Mouse (Mus musculus): Measurements from ENCODE around the gene Scarb1. TPM values are rescaled to one million over a fixed set of nuclear protein-coding genes. Genes with fewer than 3 reads are reported as not detected.

Gene Scarb1
- polyA plus RNA-seq, 1 experiment from 2014 or later, result 36.5 TPM

DNA sequence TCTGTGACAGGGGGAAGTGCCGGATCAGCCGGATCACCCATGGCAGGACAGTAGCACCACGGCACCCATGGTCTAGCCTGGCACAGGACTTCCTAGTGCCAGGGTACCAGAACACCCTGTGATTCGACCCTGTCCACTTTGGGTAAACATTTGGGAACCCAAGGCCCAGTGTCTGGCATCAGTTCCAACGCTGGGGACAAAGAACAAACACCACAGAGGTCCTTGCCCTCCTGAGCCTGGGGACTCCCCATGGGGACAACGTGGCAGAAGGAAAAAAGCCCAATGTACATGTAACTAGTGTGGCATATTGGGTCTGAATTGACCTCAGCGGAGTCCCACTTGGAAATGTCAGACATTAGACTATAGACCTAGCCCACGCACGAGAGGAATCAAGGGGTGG, 10.7 kb downstream of the Scarb1 start:
- WGBS, result 79% methylated on average over 9 of the region's 9 CpGs
- ATAC-seq (ENCODE audit: insufficient number of reproducible peaks, insufficient read depth, low FRiP score, low TSS enrichment, low read depth), result no peak

DNA sequence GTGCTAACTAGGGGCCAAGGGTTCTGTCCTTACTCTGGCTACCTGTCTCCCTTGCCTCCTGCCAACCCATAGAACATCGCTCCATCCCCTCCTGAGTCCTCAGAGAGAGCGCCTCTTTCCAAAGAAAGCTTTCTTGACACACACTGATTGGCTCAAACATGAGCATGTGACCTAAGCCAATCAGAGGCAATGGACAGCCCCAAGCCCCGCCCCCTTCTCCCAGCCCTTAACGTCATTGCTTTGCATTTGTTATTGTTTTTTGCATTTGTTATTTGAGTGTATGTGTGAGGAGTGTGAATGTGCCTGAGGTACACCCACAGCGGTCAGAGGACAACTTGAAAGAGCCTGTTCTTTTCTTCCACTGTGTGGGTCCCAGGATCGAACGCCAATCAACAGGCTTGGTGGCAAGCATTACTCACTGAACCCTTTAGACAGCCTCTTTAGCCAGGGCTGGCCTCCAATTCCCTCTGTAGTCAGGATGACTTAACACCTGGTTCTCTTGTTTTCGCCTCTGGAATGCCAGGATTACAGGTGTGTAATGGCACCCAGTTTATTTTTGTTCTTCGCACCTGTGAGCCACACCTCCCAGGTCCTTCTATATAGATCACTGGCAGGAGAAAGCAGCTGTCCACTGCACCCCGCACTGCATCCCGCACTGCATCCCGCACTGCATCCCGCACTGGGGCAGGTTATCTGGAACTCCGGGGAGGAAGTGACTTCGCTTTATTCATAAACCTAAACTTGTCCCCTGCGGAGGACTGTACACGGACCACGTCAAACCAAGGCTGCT, 13.1 kb downstream of the Scarb1 start:
- 51% methylated on average over 18 of the region's 18 CpGs for WGBS
- Histone ChIP-seq H3K9ac (replicated peaks) (0 out of 2 replicates have a peak overlapping the region, but pooled peaks have one; percentile 31), H3K36me3 (no peaks in the 10 kb centered on the region; the same call in 1 of the 2 replicates), H3K27ac (no peak overlapping the region), H3K9me3 (no peaks in the 10 kb centered on the region), H3K4me3 (replicated peaks) (peak overlapping the region; percentile 34), H3K4me2 (peak overlapping the region; percentile 55), H3K4me1 (replicated peaks) (peaks cover 22% of the 10 kb centered on the region), H3K27me3 (no peaks in the 10 kb centered on the region)
- ATAC-seq (ENCODE audit: insufficient number of reproducible peaks, insufficient read depth, low FRiP score, low TSS enrichment, low read depth), result 0 out of 2 replicates have a peak, but pooled peaks have one; percentile 43

More for the DNA sequence above, 10.7 kb downstream of the Scarb1 start:
- Histone ChIP-seq H3K4me3 (replicated peaks) (no peak overlapping the region), H3K27me3 (no peaks in the 10 kb centered on the region), H3K9me3 (no peaks in the 10 kb centered on the region), H3K4me1 (replicated peaks) (peaks cover 22% of the 10 kb centered on the region), H3K27ac (no peak overlapping the region), H3K9ac (replicated peaks) (no peak overlapping the region), H3K36me3 (no peaks in the 10 kb centered on the region; the same call in 1 of the 2 replicates), H3K4me2 (no peak overlapping the region)

DNA sequence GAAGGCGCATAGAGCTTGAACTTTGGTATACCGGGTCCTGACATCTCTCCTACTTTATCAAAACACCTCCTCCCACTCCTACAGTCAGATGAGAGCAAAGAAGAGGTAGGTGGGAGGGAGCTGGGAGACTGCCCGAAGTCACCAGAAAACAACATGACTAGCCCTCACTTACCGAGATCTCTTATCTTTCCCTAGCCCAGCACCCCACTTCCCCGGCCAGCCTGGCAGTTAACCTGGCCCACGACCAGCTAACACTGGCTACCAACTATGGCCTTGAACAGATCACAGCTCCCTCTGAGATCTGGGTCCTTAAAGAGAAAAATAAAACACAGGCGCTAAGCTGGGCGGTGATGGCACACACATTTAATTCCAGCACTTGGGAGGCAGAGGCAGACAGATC, 14.5 kb downstream of the Scarb1 start:
- Histone ChIP-seq H3K9ac (replicated peaks) (no peak overlapping the region), H3K9me3 (no peaks in the 10 kb centered on the region), H3K27ac (no peak overlapping the region), H3K36me3 (no peaks in the 10 kb centered on the region; the same call in 1 of the 2 replicates), H3K4me2 (no peak overlapping the region), H3K27me3 (no peaks in the 10 kb centered on the region), H3K4me1 (replicated peaks) (peaks cover 14% of the 10 kb centered on the region), H3K4me3 (replicated peaks) (no peak overlapping the region)
- no peak for ATAC-seq (ENCODE audit: insufficient number of reproducible peaks, insufficient read depth, low FRiP score, low TSS enrichment, low read depth)
- 83% methylated on average over 8 of the region's 8 CpGs for WGBS

DNA sequence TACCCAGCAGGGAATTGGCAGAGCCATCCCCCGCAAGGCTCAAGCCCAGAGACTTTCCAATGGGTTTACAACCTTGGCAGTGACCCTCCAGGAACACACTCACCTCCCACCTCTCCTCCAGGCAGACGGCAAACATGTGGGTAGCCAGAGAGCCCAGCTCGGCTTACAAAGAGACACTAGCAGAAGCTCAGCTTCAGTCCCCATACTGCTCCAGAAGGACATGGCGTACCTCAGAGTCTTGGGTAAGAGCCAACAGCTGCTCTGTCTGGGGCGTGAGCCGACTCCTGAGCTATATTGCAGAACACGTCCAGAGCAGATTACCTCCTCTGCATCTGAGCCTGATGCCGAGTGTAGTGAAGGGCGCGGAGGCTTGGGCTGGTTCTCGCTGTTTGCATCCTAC, 15.0 kb downstream of the Scarb1 start:
- 68% methylated on average over 11 of the region's 11 CpGs for WGBS
- Histone ChIP-seq H3K27ac (no peak overlapping the region), H3K4me1 (replicated peaks) (peaks cover 10% of the 10 kb centered on the region), H3K27me3 (no peaks in the 10 kb centered on the region), H3K4me2 (no peak overlapping the region), H3K36me3 (no peaks in the 10 kb centered on the region; the same call in 1 of the 2 replicates), H3K9me3 (no peaks in the 10 kb centered on the region), H3K9ac (replicated peaks) (no peak overlapping the region), H3K4me3 (replicated peaks) (no peak overlapping the region)
- no peak for ATAC-seq (ENCODE audit: insufficient number of reproducible peaks, insufficient read depth, low FRiP score, low TSS enrichment, low read depth)

DNA sequence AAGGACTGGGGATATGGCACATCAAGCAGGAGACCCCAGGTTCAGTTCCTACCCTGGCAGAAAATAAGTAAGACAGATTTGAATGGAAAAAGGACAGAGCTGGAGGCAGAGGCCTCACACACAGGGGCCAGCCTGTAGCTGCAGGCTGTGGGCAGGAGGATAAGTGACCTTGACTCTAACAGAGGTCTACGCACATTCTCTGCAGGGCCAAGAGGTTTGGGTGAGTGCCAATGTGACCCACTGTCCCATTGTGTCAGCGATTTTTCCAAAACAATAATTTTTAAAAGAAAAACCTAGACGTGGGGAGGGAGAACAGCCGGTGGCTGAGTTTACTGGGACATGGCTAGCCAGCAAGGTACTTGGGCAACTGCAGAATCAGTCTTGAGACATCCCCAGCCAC, 15.6 kb downstream of the Scarb1 start:
- 91% methylated on average over 4 of the region's 4 CpGs for WGBS
- no peak overlapping the region for H3K9ac ChIP-seq (replicated peaks)
- H3K4me3 ChIP-seq (replicated peaks), result no peak overlapping the region
- H3K36me3 ChIP-seq, result no peaks in the 10 kb centered on the region; the same call in 1 of the 2 replicates
- no peaks in the 10 kb centered on the region for H3K9me3 ChIP-seq
- no peaks in the 10 kb centered on the region for H3K27me3 ChIP-seq
- peaks cover 8% of the 10 kb centered on the region for H3K4me1 ChIP-seq (replicated peaks)
- H3K4me2 ChIP-seq, result no peak overlapping the region
- H3K27ac ChIP-seq, result no peak overlapping the region
- no peak for ATAC-seq (ENCODE audit: insufficient number of reproducible peaks, insufficient read depth, low FRiP score, low TSS enrichment, low read depth)

DNA sequence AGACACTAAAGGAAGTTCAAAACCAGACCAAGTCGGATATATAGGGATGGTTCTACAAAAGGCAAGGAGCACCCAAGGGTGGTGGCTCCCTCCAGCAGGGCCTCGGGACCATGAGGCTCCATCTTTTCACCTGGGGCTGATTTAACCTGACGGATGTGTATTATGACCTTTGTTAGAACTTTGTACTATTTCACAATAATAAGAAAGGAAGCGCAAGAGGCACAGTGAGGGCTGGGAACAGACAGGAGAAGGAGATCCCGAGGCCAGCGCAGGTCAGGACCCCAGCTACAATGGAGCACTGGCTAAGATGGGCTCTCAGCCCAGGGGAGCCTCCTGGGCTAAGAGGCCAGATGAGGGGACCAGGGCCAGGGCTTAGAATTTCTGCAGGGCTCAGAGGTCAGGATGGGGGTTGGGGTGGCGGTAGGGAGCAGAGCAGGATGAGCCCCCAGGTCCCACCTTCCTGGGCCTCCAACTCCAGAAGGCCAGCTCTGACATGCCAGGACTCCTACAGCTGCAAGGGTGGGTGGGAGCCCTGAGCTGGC, 16.9 kb downstream of the Scarb1 start:
- Histone ChIP-seq H3K4me2 (no peak overlapping the region), H3K4me3 (replicated peaks) (no peak overlapping the region), H3K27ac (no peak overlapping the region; the same call in 1 of the 2 replicates), H3K4me1 (replicated peaks) (peaks cover 8% of the 10 kb centered on the region), H3K36me3 (peaks cover 1% of the 10 kb centered on the region; the same call in 1 of the 2 replicates), H3K27me3 (no peaks in the 10 kb centered on the region), H3K9ac (replicated peaks) (no peak overlapping the region), H3K9me3 (no peaks in the 10 kb centered on the region)
- ATAC-seq (ENCODE audit: insufficient number of reproducible peaks, insufficient read depth, low FRiP score, low TSS enrichment, low read depth), result no peak
- WGBS, result 73% methylated on average over 7 of the region's 7 CpGs

DNA sequence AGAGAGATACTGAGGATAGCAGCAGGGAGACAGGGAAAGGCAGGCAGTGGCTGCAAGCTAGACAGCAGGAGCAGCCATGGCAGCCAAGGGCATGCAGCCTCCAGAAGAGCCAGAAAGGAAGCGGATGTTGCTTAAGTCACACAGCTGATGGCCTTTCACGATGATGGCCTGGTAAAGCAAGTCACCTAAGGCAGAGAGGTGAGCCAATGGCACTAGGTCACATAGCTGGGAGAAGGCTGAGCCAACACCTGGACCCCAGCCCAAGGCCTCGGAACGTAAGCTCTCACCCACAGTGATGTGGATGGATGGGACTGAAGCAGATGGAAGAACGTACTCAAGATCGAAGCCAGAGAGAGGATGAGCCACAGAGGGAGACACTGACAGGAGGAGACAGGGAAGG, 17.8 kb downstream of the Scarb1 start:
- Histone ChIP-seq H3K36me3 (peaks cover 5% of the 10 kb centered on the region; the same call in 1 of the 2 replicates), H3K4me3 (replicated peaks) (no peak overlapping the region), H3K9ac (replicated peaks) (no peak overlapping the region), H3K4me1 (replicated peaks) (peaks cover 8% of the 10 kb centered on the region), H3K4me2 (no peak overlapping the region), H3K9me3 (no peaks in the 10 kb centered on the region), H3K27ac (no peak overlapping the region), H3K27me3 (no peaks in the 10 kb centered on the region)
- WGBS, result 89% methylated on average over 6 of the region's 6 CpGs
- ATAC-seq (ENCODE audit: insufficient number of reproducible peaks, insufficient read depth, low FRiP score, low TSS enrichment, low read depth), result no peak

DNA sequence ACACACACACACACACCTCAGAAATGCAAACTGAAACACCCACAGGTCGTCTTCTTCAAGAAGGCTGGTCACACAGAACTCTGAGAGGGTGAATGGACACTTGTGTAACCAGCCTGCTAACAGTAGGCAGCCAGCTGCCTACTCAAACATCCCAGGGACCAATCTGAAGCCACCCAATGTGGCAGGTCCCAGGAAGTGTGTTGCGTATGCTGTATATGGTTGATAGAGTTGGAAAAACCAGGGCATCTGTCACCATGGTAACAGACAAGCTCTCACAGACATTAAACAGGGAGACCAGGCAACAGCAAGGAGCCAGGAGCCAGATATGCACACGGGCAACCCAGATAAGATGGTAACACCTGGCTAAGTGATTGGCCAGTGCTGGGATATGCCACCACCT, 19.1 kb downstream of the Scarb1 start:
- H3K9ac ChIP-seq (replicated peaks), result no peak overlapping the region
- peaks cover 8% of the 10 kb centered on the region for H3K4me1 ChIP-seq (replicated peaks)
- H3K4me2 ChIP-seq, result no peak overlapping the region
- H3K27me3 ChIP-seq, result no peaks in the 10 kb centered on the region
- no peak overlapping the region for H3K4me3 ChIP-seq (replicated peaks)
- H3K36me3 ChIP-seq, result peaks cover 5% of the 10 kb centered on the region; the same call in 1 of the 2 replicates
- WGBS, result 73% methylated on average over 3 of the region's 3 CpGs
- H3K27ac ChIP-seq, result no peak overlapping the region
- no peak for ATAC-seq (ENCODE audit: insufficient number of reproducible peaks, insufficient read depth, low FRiP score, low TSS enrichment, low read depth)
- no peaks in the 10 kb centered on the region for H3K9me3 ChIP-seq

DNA sequence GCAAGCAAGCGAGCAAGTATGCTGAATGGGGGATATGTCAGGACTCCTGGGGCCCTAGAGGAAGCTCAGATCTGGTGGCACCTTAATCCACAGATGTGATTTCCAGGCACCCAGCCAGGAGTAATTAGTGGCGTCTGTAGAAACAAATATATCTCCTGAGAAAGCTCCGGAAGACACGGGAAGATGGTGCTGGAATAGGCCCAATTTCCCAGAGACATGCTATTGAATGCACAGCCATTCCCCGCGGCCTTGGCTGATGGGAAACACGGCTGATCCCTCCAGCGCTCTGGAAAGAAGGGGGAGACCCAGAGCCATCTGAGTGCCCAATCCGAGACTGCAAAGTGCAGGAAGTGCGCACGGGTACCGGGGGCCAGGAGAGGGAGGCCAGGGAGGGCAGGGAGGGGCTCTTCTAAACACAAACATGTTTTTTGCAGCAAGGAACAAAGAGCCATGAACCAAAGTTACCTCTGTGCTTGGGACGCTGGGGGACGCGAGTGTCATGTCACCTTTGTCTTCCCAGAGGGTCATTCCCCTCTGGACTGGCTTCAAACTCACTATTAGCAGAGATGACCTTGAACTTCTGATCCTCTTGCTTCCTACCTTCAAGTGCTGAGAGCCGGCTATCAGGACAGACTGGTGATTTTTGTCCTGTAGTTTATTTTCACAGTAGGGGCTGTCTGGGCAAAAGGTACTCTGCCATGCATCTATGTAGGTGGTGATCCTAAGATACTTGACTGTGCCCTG, 21.7 kb downstream of the Scarb1 start:
- Histone ChIP-seq H3K4me1 (replicated peaks) (no peaks in the 10 kb centered on the region; the same call in 1 of the 2 replicates), H3K4me2 (no peak overlapping the region), H3K36me3 (peaks cover 5% of the 10 kb centered on the region; the same call in 1 of the 2 replicates), H3K9me3 (no peaks in the 10 kb centered on the region), H3K27ac (no peak overlapping the region), H3K9ac (replicated peaks) (no peak overlapping the region), H3K4me3 (replicated peaks) (no peak overlapping the region), H3K27me3 (no peaks in the 10 kb centered on the region)
- WGBS, result 92% methylated on average over 16 of the region's 16 CpGs
- no peak for ATAC-seq (ENCODE audit: insufficient number of reproducible peaks, insufficient read depth, low FRiP score, low TSS enrichment, low read depth)

DNA sequence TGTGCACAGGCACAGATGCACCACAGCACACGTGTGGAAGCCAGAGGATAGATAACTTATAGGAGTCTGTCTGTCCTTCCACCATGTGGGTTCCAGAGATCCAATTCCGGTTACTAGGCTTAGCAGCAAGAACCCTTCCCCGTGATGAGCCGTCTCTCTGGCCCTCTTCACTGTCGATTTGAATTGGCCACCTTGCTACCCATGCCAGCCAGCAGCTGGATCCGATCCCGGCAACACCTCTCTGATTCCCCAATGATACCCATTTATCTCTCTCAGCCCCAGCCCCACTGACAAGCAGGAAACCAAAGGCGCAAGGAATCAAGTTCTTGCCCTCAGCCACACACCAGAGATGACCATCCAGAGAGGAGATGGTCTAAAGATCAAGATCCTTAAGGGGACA, 22.9 kb downstream of the Scarb1 start:
- 93% methylated on average over 8 of the region's 8 CpGs for WGBS

DNA sequence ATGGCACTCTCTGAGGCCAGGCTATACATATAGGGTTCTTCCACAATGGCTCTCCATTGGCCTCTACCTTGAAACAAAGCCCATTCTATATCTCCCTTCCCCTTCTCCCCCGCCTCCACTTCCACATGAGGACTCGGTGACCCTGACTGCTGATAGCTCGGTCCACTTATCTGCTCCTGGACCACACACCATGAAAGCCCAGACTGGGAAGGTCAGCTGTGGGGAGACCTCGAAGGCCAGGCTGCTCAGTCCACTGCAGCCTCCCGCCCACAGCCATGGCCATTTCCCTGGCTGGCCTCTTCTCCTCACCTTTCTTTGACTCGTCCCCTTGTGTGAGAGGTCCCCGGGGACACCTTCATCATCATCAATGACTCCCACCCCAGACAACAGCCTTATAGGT, 23.6 kb downstream of the Scarb1 start:
- no peak for ATAC-seq (ENCODE audit: insufficient number of reproducible peaks, insufficient read depth, low FRiP score, low TSS enrichment, low read depth)
- Histone ChIP-seq H3K4me2 (no peak overlapping the region), H3K9me3 (no peaks in the 10 kb centered on the region), H3K36me3 (peaks cover 8% of the 10 kb centered on the region; the same call in 1 of the 2 replicates), H3K27me3 (no peaks in the 10 kb centered on the region), H3K4me3 (replicated peaks) (no peak overlapping the region), H3K4me1 (replicated peaks) (no peaks in the 10 kb centered on the region), H3K9ac (replicated peaks) (no peak overlapping the region), H3K27ac (no peak overlapping the region)
- WGBS, result 77% methylated on average over 7 of the region's 7 CpGs

More for the DNA sequence above, 22.9 kb downstream of the Scarb1 start:
- Histone ChIP-seq H3K36me3 (peaks cover 5% of the 10 kb centered on the region; the same call in 1 of the 2 replicates), H3K4me1 (replicated peaks) (no peaks in the 10 kb centered on the region), H3K9ac (replicated peaks) (no peak overlapping the region), H3K4me3 (replicated peaks) (no peak overlapping the region), H3K27me3 (no peaks in the 10 kb centered on the region), H3K4me2 (no peak overlapping the region), H3K9me3 (no peaks in the 10 kb centered on the region), H3K27ac (no peak overlapping the region)
- no peak for ATAC-seq (ENCODE audit: insufficient number of reproducible peaks, insufficient read depth, low FRiP score, low TSS enrichment, low read depth)

All from limb, embryonic 12.5 days (tissue).